Mouse (Mus musculus): ENCODE measurements around the gene Adra2b.

DNA sequence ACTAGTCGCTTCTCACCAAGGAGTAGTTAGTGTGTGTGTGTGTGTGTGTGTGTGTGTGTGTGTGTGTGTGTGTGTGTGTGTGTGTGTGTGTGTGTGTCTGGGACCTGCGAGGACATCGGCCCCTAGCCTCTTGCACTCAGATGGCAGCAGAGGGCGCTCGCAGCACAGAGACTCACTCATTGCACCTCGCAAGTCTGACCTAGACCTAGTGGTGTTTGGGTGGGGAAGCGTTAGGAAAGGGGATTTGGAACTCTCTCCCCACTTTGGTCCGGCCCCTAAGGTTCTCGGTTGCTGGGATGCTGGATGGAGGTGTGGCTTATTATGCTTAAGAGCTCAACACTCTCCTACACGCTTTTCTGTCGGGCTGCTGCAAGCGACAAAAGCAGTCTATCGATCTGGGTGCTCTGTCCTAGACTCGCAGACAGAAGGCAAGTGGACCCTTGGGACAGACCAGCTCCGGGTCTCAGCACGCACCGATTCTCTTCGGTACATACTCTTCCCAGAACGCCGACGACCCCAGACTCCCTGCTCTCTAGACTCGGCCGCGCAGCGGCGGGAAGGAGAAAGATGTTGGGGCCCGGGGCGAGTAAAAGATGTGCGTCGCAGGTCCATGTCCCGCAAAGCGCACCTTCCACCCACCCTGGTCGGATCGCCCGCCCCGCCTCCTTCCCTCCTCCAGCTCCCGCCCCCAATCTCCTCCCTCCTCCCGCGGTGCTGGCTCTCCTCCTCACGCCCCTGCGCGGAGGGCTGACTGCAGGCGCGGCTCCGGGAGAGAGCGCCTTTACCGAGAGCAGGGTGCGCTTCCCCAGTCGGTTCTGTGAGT is at the start of gene Adra2b:
- TF ChIP-seq CTCF (IDR thresholded peaks at IDR 0.05) (peak; percentile 65), POLR2A (IDR thresholded peaks at IDR 0.05; ENCODE audit: insufficient read depth, low read depth, low read length) (peak; percentile 33; the same call in 1 of the 2 replicates)

Data from heart, adult 2 months (tissue).